Comparison of ENCODE assay signal across 8 mouse cellular contexts in the genomic region with DNA sequence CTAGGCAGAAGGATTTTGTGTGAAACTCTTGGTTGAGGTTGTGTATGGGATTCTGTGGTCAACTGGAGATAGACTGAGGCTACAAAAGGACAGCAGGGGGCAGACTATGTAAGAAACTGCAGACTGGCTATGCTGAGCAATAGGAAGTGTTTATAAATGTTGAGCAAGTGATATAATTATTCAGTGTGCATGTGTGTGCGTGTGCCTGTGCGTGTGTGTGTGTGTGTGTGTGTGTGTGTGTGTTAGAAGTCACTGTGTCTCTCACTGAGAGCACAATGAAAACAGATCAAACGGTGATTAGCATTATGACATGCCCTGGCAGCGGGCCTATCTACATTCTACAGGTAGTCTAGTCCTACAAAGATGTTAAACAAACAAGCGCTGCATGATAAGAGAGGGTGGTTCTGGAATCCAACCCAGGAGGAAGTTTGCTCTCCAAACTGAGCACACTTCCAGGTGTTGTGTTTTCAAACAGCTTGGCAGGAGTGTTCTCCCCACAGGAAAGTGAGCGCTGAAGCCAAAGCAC. TPM values are rescaled to one million over a fixed set of nuclear protein-coding genes. Genes with fewer than 3 reads are reported as not detected.
DNase-seq lines count a peak whose midpoint lies in the region; ATAC-seq lines count a peak whose summit lies in the region.

A gene (plus strand): TSS at position 443 of the 526 bp plus-strand sequence.

- no peaks in the 10 kb centered on the region for H3K9me3 ChIP-seq in heart, embryonic 16.5 days (replicated peaks; ENCODE audit: control insufficient read depth, low read length)

- peak; percentile 59 for ATAC-seq in heart, embryonic 16.5 days (replicated peaks; ENCODE audit: extremely low read depth, insufficient read depth, low FRiP score)

- peaks cover 6% of the 10 kb centered on the region; the same call in 1 of the 2 replicates for H3K4me1 ChIP-seq in brown adipose tissue, adult 24 weeks (ENCODE audit: control insufficient read depth, insufficient read depth, insufficient read length, low read length)
- H3K4me1 ChIP-seq in heart, embryonic 16.5 days (ENCODE audit: control insufficient read depth, insufficient read depth, low read length), result peaks cover 6% of the 10 kb centered on the region; the same call in 1 of the 2 replicates

- H3K36me3 ChIP-seq in heart, embryonic 16.5 days (ENCODE audit: control insufficient read depth, insufficient read depth), result no peaks in the 10 kb centered on the region

- no peaks in the 10 kb centered on the region for H3K27me3 ChIP-seq in heart, embryonic 16.5 days (ENCODE audit: control insufficient read depth, insufficient read depth, low read length)

- WGBS in heart, embryonic 16.5 days, result 47% methylated on average over 6 of the region's 6 CpGs

- peak; percentile 79 for DNase-seq in 3T3-L1 (ENCODE audit: low read depth, low spot score)
- peak; percentile 58 to 71 for DNase-seq in CD8-positive naive resting alpha-beta T cell, adult 2 months (ENCODE audit: low read depth in 2 of 2, low spot score in 2 of 2)
- peak; percentile 76 to 79 for DNase-seq in kidney, postnatal 36 days
- DNase-seq in lung, postnatal 25 days (ENCODE audit: low spot score), result peak; percentile 95
- DNase-seq in spleen, adult 18-20 months, result peak; percentile 37 to 56
- DNase-seq in cerebellum, adult 9-11 months, result no peak

- H3K9ac ChIP-seq in heart, embryonic 16.5 days (ENCODE audit: low read length), result no peak within 1 kb of the TSS

- H3K4me2 ChIP-seq in heart, embryonic 16.5 days (ENCODE audit: low read depth, low read length), result no peak within 1 kb of the TSS; the same call in 1 of the 2 replicates

- H3K4me3 ChIP-seq in brown adipose tissue, adult 24 weeks (ENCODE audit: insufficient read depth, low read depth, low read length), result no peak within 1 kb of the TSS; the same call in 1 of the 2 replicates
- no peak within 1 kb of the TSS for H3K4me3 ChIP-seq in heart, embryonic 16.5 days (ENCODE audit: low read length)

- H3K27ac ChIP-seq in brown adipose tissue, adult 24 weeks (replicated peaks; ENCODE audit: low read depth, low read length), result peak within 1 kb of the TSS; percentile 64
- peak within 1 kb of the TSS; percentile 22; the same call in 1 of the 2 replicates for H3K27ac ChIP-seq in heart, embryonic 16.5 days (ENCODE audit: low read length)

RNA-seq across cellular contexts. Expression of the gene that starts here (rescaled TPM):
- 3.0 and 4.7 TPM in 2 replicates for polyA plus RNA-seq in brown adipose tissue, adult 24 weeks (2012; ENCODE audit: insufficient read depth, insufficient read length, missing spikeins)
- 0.19 and 0.21 TPM in 2 replicates for polyA plus RNA-seq in heart, embryonic 16.5 days (2015; fragmentation: Nextera tagmentation; extraction: Ambion mirVana)

Comparison
In these comparisons a context has a peak if more than half of its experiments do, and no peak if none do; other contexts are left out.
1. Peak in ATAC-seq and H3K27ac ChIP-seq in heart, embryonic 16.5 days; RNA of the gene not detected or under 1 TPM.